Mouse (Mus musculus): ENCODE results near the gene Rnf185. TPM values are rescaled to one million over a fixed set of nuclear protein-coding genes. Genes with fewer than 3 reads are reported as not detected.

Gene Rnf185
- polyA plus RNA-seq, 1 experiment from 2014 or later: 19.4 TPM

DNA sequence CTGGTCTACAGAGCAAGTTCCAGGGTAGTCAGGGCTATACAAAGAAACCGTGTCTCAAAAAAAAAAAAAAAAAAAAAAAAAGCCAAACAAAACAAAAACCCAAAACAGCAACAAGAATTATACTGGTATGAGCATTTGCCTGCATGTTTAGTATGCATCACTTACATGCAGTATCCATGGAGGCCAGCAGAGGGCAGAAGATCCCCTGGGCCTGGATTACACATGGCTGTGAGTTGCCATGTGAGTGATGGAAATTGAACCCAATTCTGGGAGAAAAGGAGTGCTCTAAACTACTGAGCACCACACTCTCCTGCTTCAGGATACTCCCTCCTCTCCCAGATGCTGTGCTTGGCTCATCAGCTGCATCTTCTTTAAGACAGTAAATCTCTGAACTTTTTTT, 4.2 kb upstream of the Rnf185 start:
- H3K4me2 ChIP-seq (replicated peaks; ENCODE audit: low read depth): no peak overlapping the region
- no peak overlapping the region for H3K27ac ChIP-seq (replicated peaks)
- ATAC-seq (ENCODE audit: low FRiP score, low TSS enrichment) (no peak), DNase-seq (ENCODE audit: low spot score) (peak; percentile 71)
- H3K9ac ChIP-seq (ENCODE audit: low read length): no peak overlapping the region
- no peak overlapping the region for H3K4me3 ChIP-seq (ENCODE audit: low read depth, low read length)
- H3K9me3 ChIP-seq (ENCODE audit: control insufficient read depth, low read length): no peaks in the 10 kb centered on the region
- no peak for TF ChIP-seq EP300 (optimal IDR thresholded peaks at IDR 0.05)
- TF ChIP-seq CTCF (IDR thresholded peaks at IDR 0.05; ENCODE audit: low read depth): peak; percentile 85
- no peaks in the 10 kb centered on the region for H3K4me1 ChIP-seq (replicated peaks; ENCODE audit: control insufficient read depth, insufficient read depth)
- 25% methylated on average over 1 of the region's 1 CpGs for WGBS
- no peaks in the 10 kb centered on the region for H3K27me3 ChIP-seq (ENCODE audit: control insufficient read depth, insufficient read depth, low read length)
- no peaks in the 10 kb centered on the region for H3K36me3 ChIP-seq (ENCODE audit: control insufficient read depth, insufficient read depth, low read length)

DNA sequence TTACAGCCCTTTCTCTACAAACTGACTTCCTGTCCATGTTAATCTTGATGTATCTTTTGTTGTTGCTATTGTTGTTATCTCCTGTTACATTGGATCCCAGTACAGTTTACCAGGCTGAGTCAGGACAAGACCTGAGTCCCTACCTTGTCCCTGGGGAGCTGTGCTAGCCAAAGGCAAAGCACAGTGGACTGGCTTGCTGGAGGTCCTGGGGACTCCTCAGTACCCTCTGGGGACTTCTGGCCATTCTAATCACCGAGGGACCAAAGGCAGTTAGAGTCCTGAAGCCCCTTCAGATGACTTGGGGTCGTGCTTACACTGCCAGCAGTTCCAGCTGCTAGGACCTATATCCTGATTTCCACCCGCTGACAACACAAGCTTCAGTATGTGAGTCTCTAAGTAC, 2.3 kb upstream of the Rnf185 start:
- no peak for ATAC-seq (ENCODE audit: low FRiP score, low TSS enrichment)
- Histone ChIP-seq H3K4me2 (replicated peaks; ENCODE audit: low read depth) (no peak overlapping the region), H3K36me3 (ENCODE audit: control insufficient read depth, insufficient read depth, low read length) (no peaks in the 10 kb centered on the region), H3K4me3 (ENCODE audit: low read depth, low read length) (no peak overlapping the region), H3K27me3 (ENCODE audit: control insufficient read depth, insufficient read depth, low read length) (no peaks in the 10 kb centered on the region), H3K9me3 (ENCODE audit: control insufficient read depth, low read length) (no peaks in the 10 kb centered on the region), H3K9ac (ENCODE audit: low read length) (no peak overlapping the region), H3K4me1 (replicated peaks; ENCODE audit: control insufficient read depth, insufficient read depth) (no peaks in the 10 kb centered on the region), H3K27ac (replicated peaks) (no peak overlapping the region)
- DNase-seq (ENCODE audit: low spot score): no peak
- 94% methylated on average over 3 of the region's 3 CpGs for WGBS
- TF ChIP-seq EP300 (optimal IDR thresholded peaks at IDR 0.05) (no peak), CTCF (IDR thresholded peaks at IDR 0.05; ENCODE audit: low read depth) (no peak)

DNA sequence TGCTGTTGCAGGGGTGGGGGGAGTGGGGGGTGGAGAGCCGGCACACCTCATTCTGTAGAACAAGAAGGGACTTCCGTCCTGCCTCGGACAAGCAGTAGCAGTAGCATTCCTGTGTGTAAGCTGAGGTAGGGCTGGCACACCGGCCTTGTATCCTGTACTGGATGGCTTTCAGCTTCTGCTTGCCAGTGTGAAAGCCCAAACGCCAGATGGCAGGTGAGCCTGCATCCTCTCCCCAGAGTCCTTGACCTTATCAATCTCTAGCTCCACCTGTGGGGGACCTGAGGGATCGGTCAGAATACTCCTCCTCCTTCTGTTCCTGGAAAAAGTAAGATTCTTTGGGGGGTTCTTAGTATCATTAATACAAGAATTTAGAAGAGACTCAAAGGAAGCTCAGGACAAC, 1.3 kb upstream of the Rnf185 start:
- Histone ChIP-seq H3K4me3 (ENCODE audit: low read depth, low read length) (peak overlapping the region; percentile 79; the same call in 1 of the 2 replicates), H3K27me3 (ENCODE audit: control insufficient read depth, insufficient read depth, low read length) (no peaks in the 10 kb centered on the region), H3K9me3 (ENCODE audit: control insufficient read depth, low read length) (no peaks in the 10 kb centered on the region), H3K27ac (replicated peaks) (no peak overlapping the region), H3K36me3 (ENCODE audit: control insufficient read depth, insufficient read depth, low read length) (no peaks in the 10 kb centered on the region), H3K4me2 (replicated peaks; ENCODE audit: low read depth) (peak overlapping the region; percentile 87), H3K9ac (ENCODE audit: low read length) (0 out of 2 replicates have a peak overlapping the region, but pooled peaks have one; percentile 89), H3K4me1 (replicated peaks; ENCODE audit: control insufficient read depth, insufficient read depth) (no peaks in the 10 kb centered on the region)
- ATAC-seq (ENCODE audit: low FRiP score, low TSS enrichment) (no peak), DNase-seq (ENCODE audit: low spot score) (peak; percentile 43)
- TF ChIP-seq CTCF (IDR thresholded peaks at IDR 0.05; ENCODE audit: low read depth) (peak; percentile 68), EP300 (optimal IDR thresholded peaks at IDR 0.05) (no peak)
- WGBS: 39% methylated on average over 6 of the region's 6 CpGs

DNA sequence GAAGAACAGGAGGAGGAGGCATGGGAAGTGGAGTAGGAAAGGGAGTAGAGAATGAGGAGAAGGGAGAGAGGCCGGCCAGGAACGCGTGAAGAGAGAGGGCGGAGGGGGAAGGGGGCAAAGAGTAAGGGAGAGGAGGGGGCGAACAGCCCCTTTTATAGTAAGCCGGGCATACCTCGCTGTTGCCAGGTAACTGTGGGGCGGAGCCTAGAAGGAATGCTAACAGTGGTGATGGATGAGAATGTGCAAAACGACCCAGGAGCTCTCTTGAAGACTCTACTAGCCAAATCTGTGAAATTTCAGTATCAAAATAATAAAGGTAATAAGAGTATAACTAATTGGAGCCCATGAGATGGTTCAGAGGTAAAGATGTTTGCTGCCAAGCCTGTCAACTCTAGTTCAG, 606 bp upstream of the Rnf185 start:
- DNase-seq (ENCODE audit: low spot score) (peak; percentile 41), ATAC-seq (ENCODE audit: low FRiP score, low TSS enrichment) (peak; percentile 8)
- Histone ChIP-seq H3K4me1 (replicated peaks; ENCODE audit: control insufficient read depth, insufficient read depth) (no peaks in the 10 kb centered on the region), H3K36me3 (ENCODE audit: control insufficient read depth, insufficient read depth, low read length) (no peaks in the 10 kb centered on the region), H3K4me2 (replicated peaks; ENCODE audit: low read depth) (peak overlapping the region; percentile 87), H3K9me3 (ENCODE audit: control insufficient read depth, low read length) (no peaks in the 10 kb centered on the region), H3K27me3 (ENCODE audit: control insufficient read depth, insufficient read depth, low read length) (no peaks in the 10 kb centered on the region), H3K4me3 (ENCODE audit: low read depth, low read length) (peak overlapping the region; percentile 79), H3K27ac (replicated peaks) (peak overlapping the region; percentile 96), H3K9ac (ENCODE audit: low read length) (peak overlapping the region; percentile 89)
- 0% methylated on average over 9 of the region's 9 CpGs for WGBS
- no peak for TF ChIP-seq EP300 (optimal IDR thresholded peaks at IDR 0.05)
- TF ChIP-seq CTCF (IDR thresholded peaks at IDR 0.05; ENCODE audit: low read depth): no peak

DNA sequence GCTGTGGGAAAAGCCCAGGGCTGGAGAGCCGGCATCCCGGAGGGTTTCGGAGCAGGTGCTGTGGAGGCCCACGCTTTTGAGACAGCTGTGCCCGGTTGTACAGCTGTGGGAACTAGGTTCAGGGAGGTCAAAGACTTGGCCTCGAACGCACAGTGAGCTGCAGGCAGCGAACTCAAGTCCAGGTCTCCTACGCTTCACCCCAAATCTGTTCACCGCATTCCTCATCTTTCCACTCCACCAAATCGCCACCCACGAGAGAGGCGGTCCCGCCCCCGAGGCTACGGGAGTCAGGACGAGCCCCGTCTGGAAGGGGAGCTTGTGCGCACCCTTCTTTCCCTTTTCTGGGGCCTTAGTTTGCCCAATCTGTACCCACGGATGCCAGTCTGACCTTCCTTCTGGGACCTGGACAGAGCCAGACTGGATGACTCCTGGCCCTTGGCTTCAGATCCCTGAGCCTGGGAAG, 431 bp downstream of the Rnf185 start:
- ATAC-seq (ENCODE audit: low FRiP score, low TSS enrichment) (no peak; the same call in 1 of the 2 replicates), DNase-seq (ENCODE audit: low spot score) (no peak)
- WGBS: under 1% methylated on average over 20 of the region's 20 CpGs

DNA sequence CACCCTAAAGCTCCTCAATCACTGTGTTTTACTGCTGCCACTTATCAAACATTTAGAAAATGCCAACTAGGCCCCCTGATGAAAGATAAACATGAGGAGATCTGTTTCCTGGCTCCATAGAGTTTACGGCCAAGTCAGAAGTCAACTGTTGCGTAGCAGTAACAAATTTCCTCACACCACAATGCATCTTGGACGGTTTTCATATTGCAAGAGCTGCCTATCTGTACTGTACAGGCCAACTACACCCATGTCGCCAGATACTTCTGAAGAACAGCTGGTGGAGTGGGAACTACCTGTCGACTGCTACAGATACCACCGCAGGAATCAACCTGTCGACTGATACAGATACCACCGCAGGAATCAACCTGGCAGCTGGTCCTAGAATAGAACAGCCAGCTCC, 7.3 kb downstream of the Rnf185 start:
- H3K4me3 ChIP-seq (ENCODE audit: low read depth, low read length): no peak overlapping the region
- TF ChIP-seq EP300 (optimal IDR thresholded peaks at IDR 0.05) (no peak), CTCF (IDR thresholded peaks at IDR 0.05; ENCODE audit: low read depth) (no peak)
- DNase-seq (ENCODE audit: low spot score) (no peak), ATAC-seq (ENCODE audit: low FRiP score, low TSS enrichment) (no peak)
- no peaks in the 10 kb centered on the region for H3K4me1 ChIP-seq (replicated peaks; ENCODE audit: control insufficient read depth, insufficient read depth)
- no peaks in the 10 kb centered on the region for H3K27me3 ChIP-seq (ENCODE audit: control insufficient read depth, insufficient read depth, low read length)
- H3K27ac ChIP-seq (replicated peaks): no peak overlapping the region
- 76% methylated on average over 8 of the region's 8 CpGs for WGBS
- 0 out of 2 replicates have a peak overlapping the region, but pooled peaks have one; percentile 13 for H3K9ac ChIP-seq (ENCODE audit: low read length)
- H3K9me3 ChIP-seq (ENCODE audit: control insufficient read depth, low read length): no peaks in the 10 kb centered on the region
- H3K36me3 ChIP-seq (ENCODE audit: control insufficient read depth, insufficient read depth, low read length): no peaks in the 10 kb centered on the region
- H3K4me2 ChIP-seq (replicated peaks; ENCODE audit: low read depth): no peak overlapping the region

More for the DNA sequence above, 431 bp downstream of the Rnf185 start:
- Histone ChIP-seq H3K4me2 (replicated peaks; ENCODE audit: low read depth) (peak overlapping the region; percentile 87), H3K4me3 (ENCODE audit: low read depth, low read length) (peak overlapping the region; percentile 79), H3K27me3 (ENCODE audit: control insufficient read depth, insufficient read depth, low read length) (no peaks in the 10 kb centered on the region), H3K9me3 (ENCODE audit: control insufficient read depth, low read length) (no peaks in the 10 kb centered on the region), H3K36me3 (ENCODE audit: control insufficient read depth, insufficient read depth, low read length) (no peaks in the 10 kb centered on the region), H3K4me1 (replicated peaks; ENCODE audit: control insufficient read depth, insufficient read depth) (no peaks in the 10 kb centered on the region), H3K27ac (replicated peaks) (peak overlapping the region; percentile 96), H3K9ac (ENCODE audit: low read length) (peak overlapping the region; percentile 89)
- TF ChIP-seq CTCF (IDR thresholded peaks at IDR 0.05; ENCODE audit: low read depth) (no peak), EP300 (optimal IDR thresholded peaks at IDR 0.05) (no peak)
